Mouse (Mus musculus) cerebellum, adult (tissue): ENCODE data around the gene Abtb2.
A peak's percentile ranks its signal among the peaks of the same experiment; 100 is the strongest.

Experiments
- ATAC-seq: cut with Nextera tagmentation; 2 replicates; pipeline ENCODE4 v1.9.2; 2017; ENCODE audit warnings: mild to moderate bottlenecking, moderate library complexity, mixed read lengths; ENCODE audit not compliant: insufficient number of reproducible peaks, low FRiP score, low TSS enrichment

Gene Abtb2

DNA sequence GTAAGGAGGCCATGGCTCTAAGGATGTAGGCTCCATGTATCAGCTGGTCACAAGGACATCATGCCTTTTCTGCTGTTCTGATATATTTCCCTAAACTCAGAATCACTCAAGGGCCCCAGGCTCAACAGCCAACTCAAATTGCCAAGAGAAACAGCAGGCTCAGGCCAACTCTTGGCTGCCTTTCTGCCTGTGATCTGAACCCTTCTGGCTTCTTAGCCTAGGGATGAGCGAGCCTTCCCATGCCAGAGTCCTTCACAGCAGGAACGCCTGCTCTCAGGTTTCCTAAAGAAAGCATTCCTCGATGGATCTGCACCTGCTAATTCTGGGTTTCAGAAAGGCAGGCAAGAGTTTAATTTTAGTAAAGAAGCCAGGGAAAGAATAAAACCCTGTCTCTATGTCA lies 43.4 kb downstream of the Abtb2 start:
- ATAC-seq, result peak; percentile 87

DNA sequence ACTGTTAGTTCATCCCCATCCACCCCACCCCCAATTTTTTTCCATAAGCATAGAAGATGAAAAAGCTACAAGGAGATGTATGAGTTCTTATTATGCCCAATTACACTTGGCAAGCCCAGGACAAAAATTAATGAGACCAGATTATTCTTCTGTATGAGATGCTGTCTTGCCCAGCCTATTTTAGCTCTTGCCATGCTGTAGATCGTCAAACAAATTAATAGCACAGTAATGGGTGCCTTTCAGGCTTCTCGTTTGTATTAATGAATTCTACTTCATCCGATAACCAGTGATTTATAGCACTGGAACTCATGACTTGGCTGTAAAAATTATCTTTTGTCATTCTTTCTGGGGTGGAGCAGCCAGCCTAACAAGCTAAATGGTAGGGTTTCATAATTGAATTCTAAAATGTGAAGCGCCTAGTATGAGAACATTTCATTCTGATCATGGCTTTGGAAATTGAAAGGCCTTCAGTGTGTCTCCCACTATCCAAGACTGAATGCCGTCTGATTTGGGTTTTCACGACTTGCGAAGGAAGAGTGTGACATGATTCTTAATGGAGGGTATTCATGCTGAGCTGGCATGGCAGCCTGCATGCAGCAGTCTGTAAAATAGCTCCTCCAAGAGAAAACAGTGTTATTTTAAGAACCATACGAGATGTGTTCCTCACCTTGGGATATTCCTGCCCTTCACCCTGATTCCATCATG lies 44.9 kb downstream of the Abtb2 start:
- no peak for ATAC-seq

DNA sequence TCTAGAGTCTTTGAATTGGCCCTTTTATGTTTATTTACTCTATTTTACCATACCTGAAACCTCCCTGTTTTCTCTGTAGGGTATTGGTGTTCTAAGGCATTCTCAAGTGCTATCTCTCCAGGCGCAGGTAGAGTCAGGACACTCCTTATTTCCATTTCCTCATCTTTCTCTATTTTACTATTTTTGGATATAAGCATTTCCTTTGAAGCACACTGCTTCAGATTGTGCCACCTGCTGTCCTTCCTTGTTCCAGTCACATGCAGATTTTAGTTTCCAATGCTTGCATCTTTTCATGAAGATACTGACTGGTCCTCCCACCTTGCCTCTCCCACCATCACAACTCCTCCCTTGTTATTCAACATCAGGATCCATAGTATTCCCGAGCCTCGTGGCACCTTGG lies 47.8 kb downstream of the Abtb2 start:
- no peak for ATAC-seq

DNA sequence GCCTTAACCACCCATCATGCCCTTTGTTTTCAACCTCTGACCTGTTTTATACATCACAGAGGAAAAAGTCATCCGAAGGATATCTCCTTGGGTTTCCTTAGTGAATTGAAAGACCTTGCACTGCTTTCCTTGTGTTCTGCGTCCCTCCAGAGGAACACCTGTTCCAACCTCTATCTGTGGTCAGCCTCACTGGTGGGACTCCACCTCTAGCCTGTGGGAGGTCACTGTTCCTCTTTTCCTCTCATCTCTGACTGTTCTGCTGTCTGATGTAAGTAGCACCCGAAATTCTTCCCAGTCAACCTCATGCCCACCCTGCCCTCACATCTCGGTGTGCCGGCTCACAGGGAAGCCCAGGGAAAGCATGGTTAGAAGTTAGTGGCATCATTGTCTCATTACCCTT lies 48.9 kb downstream of the Abtb2 start:
- no peak for ATAC-seq

- no peak for ATAC-seq
Observed at GRCm38 (mm10) chr2:103618407-103618806, 52.3 kb downstream of the Abtb2 start.

DNA sequence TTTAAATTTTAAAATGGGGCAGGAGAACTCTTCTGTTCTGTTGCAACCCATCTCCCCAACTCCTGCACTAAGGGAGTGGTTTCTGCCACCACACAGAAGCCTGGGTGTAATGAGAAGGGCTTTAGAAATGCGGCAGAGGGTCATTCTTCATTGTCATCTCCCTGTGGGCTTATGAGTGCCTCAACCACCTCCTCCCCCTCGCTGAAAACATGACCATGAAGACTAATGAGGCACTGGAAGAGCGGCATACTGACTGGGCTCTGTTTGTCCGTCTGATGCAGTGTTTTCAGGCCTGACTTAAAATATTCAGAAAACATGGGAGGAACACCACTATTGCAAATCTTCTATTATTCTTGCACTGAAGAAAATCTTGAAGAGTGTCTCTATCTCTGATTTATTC lies 56.8 kb downstream of the Abtb2 start:
- ATAC-seq, result no peak

GRCm38 (mm10) chr2:103625349-103625932 lies 59.3 kb downstream of the Abtb2 start:
- no peak for ATAC-seq

DNA sequence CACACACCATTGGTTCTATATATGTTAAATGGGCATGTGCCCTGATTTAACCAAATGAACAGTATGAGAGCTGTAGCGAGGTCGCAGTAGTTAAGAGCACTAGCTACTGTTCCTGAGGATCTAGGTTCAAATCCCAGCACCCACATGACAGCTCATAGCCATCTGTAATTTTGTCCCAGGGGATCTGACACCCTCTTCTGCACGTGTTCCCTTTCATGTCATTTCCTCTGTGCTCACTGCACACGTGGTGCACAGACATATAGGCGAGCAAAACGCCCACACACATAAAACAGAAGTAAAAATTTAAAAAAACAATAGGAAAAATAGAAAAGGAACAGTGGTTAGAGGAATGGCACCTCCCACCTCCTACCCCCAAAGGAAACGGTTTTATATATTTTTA lies 61.0 kb downstream of the Abtb2 start:
- ATAC-seq, result no peak

GRCm38 (mm10) chr2:103629956-103630355 lies 63.8 kb downstream of the Abtb2 start:
- no peak for ATAC-seq

- ATAC-seq, result no peak
Observed at GRCm38 (mm10) chr2:103631293-103631717, 65.2 kb downstream of the Abtb2 start.

GRCm38 (mm10) chr2:103632136-103632925 lies 66.2 kb downstream of the Abtb2 start:
- no peak for ATAC-seq

- ATAC-seq, result no peak
Observed at GRCm38 (mm10) chr2:103632926-103633250, 66.8 kb downstream of the Abtb2 start.

DNA sequence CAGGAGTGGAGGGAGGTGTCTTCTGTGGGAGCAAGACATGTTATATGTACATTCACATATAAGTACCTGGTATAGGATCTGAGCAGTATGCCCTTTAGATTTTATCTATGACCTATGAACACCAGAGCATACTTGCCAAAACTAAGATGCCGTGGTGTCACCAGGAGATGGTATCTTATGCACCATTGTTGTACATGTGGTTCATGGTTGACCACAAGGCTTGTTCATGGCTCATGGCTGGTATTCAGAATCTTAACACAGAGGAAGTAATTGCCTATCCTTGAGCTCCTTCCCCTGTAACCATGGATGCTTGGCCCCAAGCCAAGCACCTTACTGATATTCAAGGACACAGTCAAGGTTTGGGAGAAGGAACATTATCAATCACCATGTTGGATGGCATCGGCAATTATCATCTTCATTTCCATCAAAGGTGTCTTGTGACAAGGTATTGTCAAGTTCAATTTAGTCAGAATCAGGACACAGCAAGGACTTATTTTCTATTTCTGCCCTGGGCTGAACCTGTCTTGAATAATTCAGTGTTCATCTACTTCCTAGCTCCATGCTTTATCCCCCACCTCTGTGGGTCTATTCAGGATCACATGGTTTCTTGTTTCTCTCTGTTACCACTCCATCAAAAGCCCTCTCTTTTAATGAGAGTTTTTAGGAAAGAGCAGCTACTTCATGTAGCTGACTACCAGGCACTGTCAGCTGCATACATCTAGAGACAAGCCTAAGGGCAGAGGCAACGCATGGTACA lies 69.8 kb downstream of the Abtb2 start:
- no peak for ATAC-seq

DNA sequence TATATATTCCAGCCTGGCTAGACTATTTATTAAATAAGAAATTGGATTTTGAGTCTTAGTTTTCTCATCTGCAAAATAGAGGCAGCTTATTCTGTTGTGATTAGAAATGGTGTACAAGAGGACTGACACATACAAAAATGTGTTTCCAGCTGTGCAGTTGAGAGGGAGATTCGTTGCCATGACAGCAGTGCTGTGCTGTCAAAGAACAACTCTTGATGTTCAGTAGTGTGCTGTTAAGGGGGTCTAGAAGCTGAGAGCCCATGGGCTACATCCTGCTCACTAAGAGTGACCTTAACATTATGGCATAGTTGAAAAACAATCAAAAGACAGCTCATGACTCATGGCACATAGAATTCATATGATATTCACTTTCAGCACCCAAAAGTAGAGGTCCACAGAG lies 71.3 kb downstream of the Abtb2 start:
- no peak for ATAC-seq

- no peak for ATAC-seq
Observed at GRCm38 (mm10) chr2:103637943-103638342, 71.8 kb downstream of the Abtb2 start.

DNA sequence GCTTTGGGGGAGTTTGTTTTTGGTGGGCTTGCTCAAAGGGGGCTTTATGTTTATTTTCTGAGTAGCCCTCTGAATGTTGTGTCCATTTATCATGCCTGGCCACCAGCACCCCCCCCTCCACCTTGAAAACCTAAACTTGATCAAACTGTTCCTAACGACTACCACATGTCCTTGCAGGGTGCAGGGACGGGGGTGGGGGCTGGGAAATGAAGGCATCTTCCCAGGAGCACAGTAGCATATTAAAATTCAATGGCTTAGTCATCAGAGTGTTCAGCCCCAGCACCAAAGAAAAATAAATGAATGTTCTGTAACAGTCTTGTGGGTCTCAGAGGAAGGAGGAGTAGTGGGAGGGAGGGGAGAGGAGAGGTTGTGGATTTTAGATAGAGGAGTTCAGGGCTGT lies 73.6 kb downstream of the Abtb2 start:
- ATAC-seq, result no peak

DNA sequence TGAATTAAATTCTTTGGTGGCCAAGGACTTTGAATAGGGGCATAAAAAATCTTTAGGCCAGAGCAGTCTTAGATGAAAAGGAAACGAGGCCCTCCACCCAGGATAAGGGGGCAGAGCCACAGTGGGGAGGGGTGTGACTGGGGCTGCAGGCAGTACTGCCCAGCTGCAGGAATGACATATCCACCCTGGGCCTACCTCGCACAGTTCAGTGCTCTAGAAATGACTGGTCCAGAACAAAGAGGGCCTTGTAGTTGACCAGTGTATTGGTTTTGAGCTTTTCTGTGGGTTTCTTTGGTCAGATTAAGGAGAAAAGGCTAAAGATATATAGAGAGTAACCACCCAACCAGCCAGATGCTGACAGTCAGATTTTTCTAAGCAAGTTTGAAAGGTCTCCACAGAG lies 74.8 kb downstream of the Abtb2 start:
- ATAC-seq, result no peak

DNA sequence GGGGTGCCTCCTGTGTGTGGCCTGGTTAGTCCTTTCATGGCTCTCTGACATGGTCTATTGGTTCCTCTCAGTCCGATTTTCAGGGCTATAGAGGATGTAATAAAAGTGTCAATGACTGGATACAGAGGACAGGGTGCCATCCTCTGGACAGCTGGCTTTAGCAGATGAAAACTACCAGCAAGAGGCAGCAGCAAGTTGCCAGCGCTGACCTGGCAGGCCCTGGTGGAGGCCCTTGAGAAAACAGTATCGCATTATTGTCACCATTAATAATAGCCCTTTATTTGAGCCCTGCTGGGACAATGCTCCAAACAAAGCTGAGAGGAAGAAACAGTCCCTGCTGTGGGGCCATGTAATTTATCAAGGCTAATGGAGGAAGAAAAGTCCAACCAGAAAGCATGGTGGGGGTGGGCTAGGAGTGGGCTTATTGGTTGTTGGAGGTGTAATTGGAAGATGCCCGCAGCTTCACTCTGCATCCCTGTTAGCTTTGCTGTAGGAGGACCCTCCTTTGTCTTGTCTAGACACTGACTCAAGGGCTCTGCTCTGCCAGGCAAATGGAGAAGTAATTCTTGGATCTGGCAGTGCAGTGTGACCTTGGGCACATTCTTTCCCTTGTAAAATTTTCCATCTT lies 77.6 kb downstream of the Abtb2 start:
- ATAC-seq, result no peak

GRCm38 (mm10) chr2:103644418-103644817 lies 78.3 kb downstream of the Abtb2 start:
- no peak for ATAC-seq

DNA sequence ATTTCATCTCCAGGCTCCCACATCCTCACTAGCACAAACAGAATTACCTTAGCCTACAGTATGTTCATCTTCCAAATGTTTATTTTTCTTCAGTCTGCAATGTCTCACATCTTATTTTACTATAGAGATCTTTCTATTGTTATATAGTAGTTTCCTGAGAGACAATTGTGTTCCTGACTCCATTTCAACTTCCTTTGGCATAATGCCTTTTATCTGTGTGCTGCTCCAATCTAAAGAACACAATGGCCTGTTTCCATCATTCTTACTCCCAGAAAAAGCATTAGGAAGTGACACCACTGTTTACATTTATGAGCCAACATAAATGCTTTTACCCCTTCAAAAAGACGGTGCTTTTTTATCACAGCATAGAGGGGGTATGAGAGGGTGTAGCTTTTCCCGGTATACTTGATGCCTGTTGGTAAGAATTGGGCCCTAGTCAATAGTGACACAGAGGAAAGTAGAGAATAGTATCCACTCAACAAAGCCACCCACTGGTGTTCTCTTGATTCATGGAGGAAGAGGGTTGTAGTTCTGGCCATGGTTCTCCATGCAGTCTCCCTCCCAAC lies 84.3 kb downstream of the Abtb2 start:
- ATAC-seq, result no peak
